Mouse (Mus musculus): ENCODE data around the gene Oaz2. TPM values are rescaled to one million over a fixed set of nuclear protein-coding genes. Genes with fewer than 3 reads are reported as not detected.

The Oaz2 gene
- total and polyA plus RNA-seq, 2 experiments from 2014 or later, result 274 to 387 TPM

DNA sequence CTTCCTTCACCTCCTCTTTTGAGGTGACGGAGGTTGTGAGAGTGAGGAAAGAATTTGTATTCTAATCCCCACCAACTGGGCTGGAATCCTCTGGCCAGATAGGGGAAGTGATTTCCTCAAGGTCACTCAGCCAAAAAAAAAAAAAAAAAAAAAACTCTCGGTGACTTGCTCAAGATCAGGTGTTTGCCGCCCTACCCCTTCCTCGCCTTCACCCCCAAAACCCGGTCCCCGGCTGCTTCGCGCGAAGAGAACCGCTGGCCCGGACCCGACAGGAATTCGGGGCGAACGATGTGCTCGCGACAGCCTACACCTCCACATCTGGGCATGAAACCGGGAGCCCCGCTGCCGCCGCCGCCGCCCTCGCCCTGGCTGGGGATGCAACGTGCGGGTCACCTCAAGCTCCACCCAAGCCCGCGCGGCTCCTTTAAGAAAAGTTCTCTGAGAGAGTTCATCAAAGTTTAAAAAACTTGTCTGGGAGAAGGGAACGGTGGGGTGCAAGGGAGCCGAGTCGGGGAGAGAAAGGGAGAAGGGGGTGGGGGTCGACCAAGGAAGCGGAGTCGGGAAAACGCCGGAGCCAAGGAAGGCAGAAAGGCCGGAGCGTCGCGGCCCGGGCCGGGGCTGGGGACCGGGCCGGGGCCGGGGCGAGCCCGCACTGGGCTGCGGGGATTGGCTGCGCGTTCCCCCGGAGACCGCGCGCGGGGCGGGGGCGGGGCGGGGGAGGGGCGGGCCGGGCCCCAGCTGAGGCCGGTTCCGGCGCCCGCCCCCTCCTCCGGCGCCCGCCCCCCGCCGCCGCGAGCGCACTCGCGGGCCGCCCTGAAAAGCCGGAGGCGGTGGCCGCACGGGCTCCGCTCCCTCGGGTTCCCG is 37.8 kb upstream of the Oaz2 start:
- Histone ChIP-seq H3K27ac (peak overlapping the region; percentile 58; the same call in 1 of the 2 replicates), H3K27me3 (ENCODE audit: insufficient read depth, low read length) (peaks cover 19% of the 10 kb centered on the region; the same call in 1 of the 2 replicates), H3K36me3 (ENCODE audit: insufficient read depth, low read length) (no peaks in the 10 kb centered on the region), H3K4me2 (ENCODE audit: low read depth, low read length) (peak overlapping the region; percentile 94), H3K9ac (replicated peaks; ENCODE audit: low read length) (peak overlapping the region; percentile 58), H3K4me1 (ENCODE audit: insufficient read depth, low read length) (0 out of 2 replicates have a peak, but pooled peaks cover 6% of the 10 kb centered on the region), H3K9me3 (ENCODE audit: low read length) (no peaks in the 10 kb centered on the region), H3K4me3 (ENCODE audit: low read length) (peak overlapping the region; percentile 71)
- DNase-seq (ENCODE audit: low spot score), result peak; percentile 52
- WGBS, result 1% methylated on average over 47 of the region's 83 CpGs
- no peak for TF ChIP-seq CTCF (IDR thresholded peaks at IDR 0.05; ENCODE audit: low read depth)
- ATAC-seq, result peak; percentile 93

GRCm38 (mm10) chr9:65630631-65631353 is 37.0 kb upstream of the Oaz2 start:
- Histone ChIP-seq H3K4me3 (ENCODE audit: low read length) (peak overlapping the region; percentile 71), H3K9me3 (ENCODE audit: low read length) (no peaks in the 10 kb centered on the region), H3K9ac (replicated peaks; ENCODE audit: low read length) (peak overlapping the region; percentile 58), H3K27me3 (ENCODE audit: insufficient read depth, low read length) (peaks cover 19% of the 10 kb centered on the region; the same call in 1 of the 2 replicates), H3K4me1 (ENCODE audit: insufficient read depth, low read length) (0 out of 2 replicates have a peak, but pooled peaks cover 6% of the 10 kb centered on the region), H3K4me2 (ENCODE audit: low read depth, low read length) (peak overlapping the region; percentile 94), H3K36me3 (ENCODE audit: insufficient read depth, low read length) (no peaks in the 10 kb centered on the region), H3K27ac (peak overlapping the region; percentile 56; the same call in 1 of the 2 replicates)
- no peak for TF ChIP-seq CTCF (IDR thresholded peaks at IDR 0.05; ENCODE audit: low read depth)
- ATAC-seq (peak; percentile 84), DNase-seq (ENCODE audit: low spot score) (no peak)
- WGBS, result 1% methylated on average over 61 of the region's 78 CpGs

- 0 out of 2 replicates have a peak, but pooled peaks cover 6% of the 10 kb centered on the region for H3K4me1 ChIP-seq (ENCODE audit: insufficient read depth, low read length)
- peak overlapping the region; percentile 94 for H3K4me2 ChIP-seq (ENCODE audit: low read depth, low read length)
- H3K27me3 ChIP-seq (ENCODE audit: insufficient read depth, low read length), result peaks cover 19% of the 10 kb centered on the region; the same call in 1 of the 2 replicates
- TF ChIP-seq CTCF (IDR thresholded peaks at IDR 0.05; ENCODE audit: low read depth), result no peak
- ATAC-seq (no peak), DNase-seq (ENCODE audit: low spot score) (no peak)
- no peaks in the 10 kb centered on the region for H3K36me3 ChIP-seq (ENCODE audit: insufficient read depth, low read length)
- no peak overlapping the region for H3K27ac ChIP-seq
- WGBS, result 27% methylated on average over 16 of the region's 16 CpGs
- H3K9me3 ChIP-seq (ENCODE audit: low read length), result no peaks in the 10 kb centered on the region
- H3K9ac ChIP-seq (replicated peaks; ENCODE audit: low read length), result peak overlapping the region; percentile 58
- peak overlapping the region; percentile 71 for H3K4me3 ChIP-seq (ENCODE audit: low read length)
These were observed 36.3 kb upstream of the Oaz2 start for GRCm38 (mm10) chr9:65631354-65632021.

DNA sequence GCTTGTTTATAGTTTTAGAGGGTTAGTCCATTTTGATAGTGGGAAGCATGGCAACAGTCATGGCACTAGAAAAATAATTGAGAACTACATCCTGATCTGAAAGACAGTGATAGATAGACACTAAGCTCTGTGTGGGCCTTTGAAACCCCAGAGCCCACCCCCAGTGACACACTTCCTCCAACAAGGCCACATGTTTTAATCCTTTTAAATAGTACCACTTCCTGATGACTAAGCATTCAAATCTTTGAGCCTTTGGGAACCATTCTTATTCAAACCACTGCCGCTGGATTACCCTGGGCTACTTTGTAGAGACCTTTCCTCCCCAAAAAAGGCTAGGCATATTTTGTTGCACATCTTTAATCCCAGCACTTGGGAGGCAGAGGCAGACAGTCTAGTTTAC is 32.0 kb upstream of the Oaz2 start:
- Histone ChIP-seq H3K27me3 (ENCODE audit: insufficient read depth, low read length) (peaks cover 6% of the 10 kb centered on the region; the same call in 1 of the 2 replicates), H3K4me1 (ENCODE audit: insufficient read depth, low read length) (no peaks in the 10 kb centered on the region), H3K9ac (replicated peaks; ENCODE audit: low read length) (no peak overlapping the region), H3K36me3 (ENCODE audit: insufficient read depth, low read length) (no peaks in the 10 kb centered on the region), H3K27ac (no peak overlapping the region), H3K9me3 (ENCODE audit: low read length) (no peaks in the 10 kb centered on the region), H3K4me3 (ENCODE audit: low read length) (no peak overlapping the region), H3K4me2 (ENCODE audit: low read depth, low read length) (no peak overlapping the region)
- DNase-seq (ENCODE audit: low spot score), result no peak
- 68% methylated on average over 1 of the region's 1 CpGs for WGBS
- no peak for ATAC-seq
- no peak for TF ChIP-seq CTCF (IDR thresholded peaks at IDR 0.05; ENCODE audit: low read depth)

- WGBS, result 84% methylated on average over 4 of the region's 4 CpGs
- Histone ChIP-seq H3K9me3 (ENCODE audit: low read length) (no peaks in the 10 kb centered on the region), H3K36me3 (ENCODE audit: insufficient read depth, low read length) (no peaks in the 10 kb centered on the region), H3K4me2 (ENCODE audit: low read depth, low read length) (no peak overlapping the region), H3K9ac (replicated peaks; ENCODE audit: low read length) (no peak overlapping the region), H3K4me1 (ENCODE audit: insufficient read depth, low read length) (no peaks in the 10 kb centered on the region), H3K27me3 (ENCODE audit: insufficient read depth, low read length) (0 out of 2 replicates have a peak, but pooled peaks cover 5% of the 10 kb centered on the region), H3K27ac (no peak overlapping the region), H3K4me3 (ENCODE audit: low read length) (no peak overlapping the region)
- no peak for DNase-seq (ENCODE audit: low spot score)
- ATAC-seq, result no peak
- TF ChIP-seq CTCF (IDR thresholded peaks at IDR 0.05; ENCODE audit: low read depth), result no peak
These were observed 30.9 kb upstream of the Oaz2 start for GRCm38 (mm10) chr9:65636926-65637325.

DNA sequence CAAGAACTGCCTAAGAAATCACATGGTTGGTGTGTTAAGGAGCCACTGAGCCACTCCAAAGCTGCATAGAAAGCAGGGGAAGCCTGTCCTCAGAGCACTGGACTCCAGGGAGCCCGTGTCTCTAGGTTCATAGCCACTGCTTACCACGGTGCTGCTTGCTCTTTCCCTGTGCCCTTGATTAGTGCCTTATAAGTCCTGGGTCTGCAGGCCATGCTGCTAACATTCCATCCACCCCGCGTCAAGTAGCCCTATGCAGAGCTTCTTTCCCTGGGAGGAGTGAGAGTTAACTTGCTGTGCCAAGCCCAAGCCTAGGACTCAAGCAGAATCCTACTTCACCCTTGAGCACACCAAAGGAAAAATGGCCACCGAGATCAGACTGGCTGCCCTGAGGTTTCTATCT is 28.7 kb upstream of the Oaz2 start:
- H3K27ac ChIP-seq, result no peak overlapping the region
- no peaks in the 10 kb centered on the region for H3K27me3 ChIP-seq (ENCODE audit: insufficient read depth, low read length)
- no peaks in the 10 kb centered on the region for H3K4me1 ChIP-seq (ENCODE audit: insufficient read depth, low read length)
- DNase-seq (ENCODE audit: low spot score) (no peak), ATAC-seq (no peak)
- H3K36me3 ChIP-seq (ENCODE audit: insufficient read depth, low read length), result no peaks in the 10 kb centered on the region
- no peaks in the 10 kb centered on the region for H3K9me3 ChIP-seq (ENCODE audit: low read length)
- H3K4me3 ChIP-seq (ENCODE audit: low read length), result no peak overlapping the region
- H3K9ac ChIP-seq (replicated peaks; ENCODE audit: low read length), result no peak overlapping the region
- WGBS, result 59% methylated on average over 5 of the region's 5 CpGs
- no peak for TF ChIP-seq CTCF (IDR thresholded peaks at IDR 0.05; ENCODE audit: low read depth)
- no peak overlapping the region for H3K4me2 ChIP-seq (ENCODE audit: low read depth, low read length)
